In the genomic region with DNA sequence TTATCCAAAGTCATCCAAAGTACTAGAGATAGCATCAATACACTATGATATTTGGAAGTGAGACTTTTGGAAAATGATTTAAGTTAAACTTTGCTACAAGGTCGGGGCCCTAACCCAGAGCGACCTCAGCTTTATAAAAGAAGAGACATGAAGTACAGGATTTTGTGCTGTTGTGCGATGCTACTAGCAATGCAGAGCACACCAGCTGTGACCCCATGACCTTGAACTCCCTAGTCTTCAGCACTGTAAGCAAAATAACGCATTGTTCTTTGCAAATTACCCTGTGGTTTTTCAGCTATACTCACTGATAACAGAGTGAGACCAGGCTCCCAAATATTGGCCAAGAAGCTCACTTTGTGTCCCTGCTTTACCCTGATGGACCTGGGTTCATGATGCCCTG, we compare ENCODE assay signal across 14 mouse cellular contexts.
"Had no signal": no experiment of that assay in that cellular context is flagged by ENCODE, and none has a peak within 500 bp of the region (broad histone marks: within the 10 kb centered on the region; RNA-seq: fewer than 3 reads in every experiment).

No protein-coding gene starts in this region.

- DNase-seq: layer of hippocampus, postnatal 36 days; left cerebral cortex, postnatal 4 days; lung, adult 18-20 months; right cerebral cortex, adult 18-20 months; right cerebral cortex, postnatal 25 days; thymus, adult 2 months; thymus, postnatal 25 days had no signal

- H3K9ac ChIP-seq: intestine, embryonic 15.5 days; limb, embryonic 13.5 days; liver, embryonic 14.5 days; midbrain, embryonic 13.5 days; neural tube, embryonic 15.5 days had no signal

- H3K36me3 ChIP-seq: intestine, embryonic 15.5 days; limb, embryonic 13.5 days; midbrain, embryonic 13.5 days; neural tube, embryonic 15.5 days had no signal

- H3K4me2 ChIP-seq: intestine, embryonic 15.5 days; limb, embryonic 13.5 days; midbrain, embryonic 13.5 days; neural tube, embryonic 15.5 days had no signal

- H3K9me3 ChIP-seq: intestine, embryonic 15.5 days; midbrain, embryonic 13.5 days; neural tube, embryonic 15.5 days had no signal

- H3K27ac ChIP-seq: intestine, embryonic 15.5 days; limb, embryonic 13.5 days; liver, embryonic 14.5 days; midbrain, embryonic 13.5 days; neural tube, embryonic 15.5 days; stomach, postnatal 0 days had no signal

- ATAC-seq: intestine, embryonic 15.5 days; midbrain, embryonic 13.5 days had no signal

- H3K4me3 ChIP-seq: intestine, embryonic 15.5 days; limb, embryonic 13.5 days; midbrain, embryonic 13.5 days; myocyte; neural tube, embryonic 15.5 days had no signal

- H3K27me3 ChIP-seq: intestine, embryonic 15.5 days; limb, embryonic 13.5 days; midbrain, embryonic 13.5 days; neural tube, embryonic 15.5 days had no signal

- H3K4me1 ChIP-seq: limb, embryonic 13.5 days; midbrain, embryonic 13.5 days; neural tube, embryonic 15.5 days had no signal
